ENCODE assay signal across 7 mouse cellular contexts in the genomic region with DNA sequence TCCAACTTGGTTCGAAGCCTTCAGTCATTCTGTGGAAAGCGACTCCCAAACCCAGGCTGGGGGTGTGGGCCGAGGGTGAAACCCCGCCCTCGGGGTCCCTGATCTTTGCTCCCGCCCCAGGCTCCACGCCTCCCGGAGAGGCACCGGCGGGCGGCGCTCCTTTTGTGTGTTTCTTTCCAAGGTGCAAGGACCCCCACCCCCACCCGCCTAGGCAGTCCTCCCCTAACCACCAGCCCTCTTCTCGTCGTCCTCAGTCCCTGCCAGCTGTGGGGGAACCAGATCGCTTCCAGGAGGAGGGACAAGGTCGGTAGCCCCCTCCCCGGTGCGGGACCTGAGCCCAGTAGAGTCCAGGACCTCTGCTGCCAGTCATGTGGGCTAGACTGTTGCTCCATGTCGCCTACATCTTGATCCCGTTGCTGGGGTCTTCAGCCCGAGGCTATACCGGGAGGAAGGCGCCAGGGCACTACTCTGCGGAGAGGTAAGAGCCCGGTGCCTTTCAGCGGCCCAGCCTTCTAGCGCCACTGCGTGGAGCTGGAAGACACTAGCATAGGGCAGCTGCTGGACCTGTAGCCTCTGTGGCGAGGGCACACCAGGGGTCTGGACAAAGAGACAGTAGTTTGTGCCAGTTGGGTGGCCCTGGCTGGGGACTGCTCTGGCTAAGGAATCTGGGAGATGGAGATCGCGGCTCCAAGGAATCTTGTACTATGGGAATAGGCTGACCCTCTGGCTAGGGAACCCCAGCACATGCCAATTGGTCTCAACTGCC. TPM values are rescaled to one million over a fixed set of nuclear protein-coding genes. Genes with fewer than 3 reads are reported as not detected.
DNase-seq lines count a peak whose midpoint lies in the region; ATAC-seq and TF ChIP-seq lines count a peak whose summit lies in the region.

A gene (plus strand): TSS at position 108 of the 766 bp plus-strand sequence.

- peak; percentile 37 for TF ChIP-seq CTCF in left cerebral cortex, adult 2 months (IDR thresholded peaks at IDR 0.05)

- H3K27ac ChIP-seq in left cerebral cortex, adult 2 months = peak within 1 kb of the TSS; percentile 50; the same call in 1 of the 2 replicates

- H3K4me3 ChIP-seq in left cerebral cortex, adult 2 months = peak within 1 kb of the TSS; percentile 53

- DNase-seq in adrenal gland, postnatal 25 days = peak; percentile 55
- peak; percentile 69 to 71 for DNase-seq in cerebellum, postnatal 10 days
- peak; percentile 21 to 32 for DNase-seq in frontal cortex, postnatal 25 days (ENCODE audit: low spot score in 2 of 2)
- peak; percentile 12 for DNase-seq in hindlimb bud, embryonic 11.5 days (ENCODE audit: extremely low spot score, low read depth, low spot score)
- DNase-seq in left cerebral cortex, adult 2 months (ENCODE audit: extremely low spot score in 1 of 2, low spot score in 2 of 2) = peak; percentile 26 to 36
- DNase-seq in spleen, adult 12 weeks (ENCODE audit: low spot score) = peak; percentile 26

- peak; percentile 33; the same call in 1 of the 2 replicates for ATAC-seq in megakaryocyte, adult 5-6 weeks (ENCODE audit: poor library complexity, severe bottlenecking)

- intact Hi-C loops in left cerebral cortex, adult 2 months (cut with DNase I) = no loop called here

RNA-seq across cellular contexts. Expression of the gene that starts here (rescaled TPM):
- total RNA-seq in adrenal gland, postnatal 25 days (2021) = 0.43 and 1.4 TPM in 2 replicates
- total RNA-seq in left cerebral cortex, adult 2 months (2021) = under 1 TPM; 0.43 to 0.65 TPM
- 0.23 TPM in 1 of 2 replicates, not detected in the other for total RNA-seq in megakaryocyte, adult 5-6 weeks (2015)
- not detected in 2 replicates for total RNA-seq in megakaryocyte, adult 5-6 weeks (2017)

Comparison
In these comparisons a context has a peak if more than half of its experiments do, and no peak if none do; other contexts are left out.
1. Peak in every context shown above with its lines: DNase-seq, ATAC-seq, H3K4me3 ChIP-seq and H3K27ac ChIP-seq.
2. Peak in DNase-seq, H3K4me3 ChIP-seq and H3K27ac ChIP-seq in left cerebral cortex, adult 2 months; RNA of the gene not detected or under 1 TPM.
3. Peak in ATAC-seq in megakaryocyte, adult 5-6 weeks; RNA of the gene not detected or under 1 TPM.
4. DNase-seq: peak in every context shown above with its lines; median percentile 70 in cerebellum, postnatal 10 days; 55 in adrenal gland, postnatal 25 days; 31 in left cerebral cortex, adult 2 months; 26 in frontal cortex, postnatal 25 days; 26 in spleen, adult 12 weeks; 12 in hindlimb bud, embryonic 11.5 days.